In the genomic region with DNA sequence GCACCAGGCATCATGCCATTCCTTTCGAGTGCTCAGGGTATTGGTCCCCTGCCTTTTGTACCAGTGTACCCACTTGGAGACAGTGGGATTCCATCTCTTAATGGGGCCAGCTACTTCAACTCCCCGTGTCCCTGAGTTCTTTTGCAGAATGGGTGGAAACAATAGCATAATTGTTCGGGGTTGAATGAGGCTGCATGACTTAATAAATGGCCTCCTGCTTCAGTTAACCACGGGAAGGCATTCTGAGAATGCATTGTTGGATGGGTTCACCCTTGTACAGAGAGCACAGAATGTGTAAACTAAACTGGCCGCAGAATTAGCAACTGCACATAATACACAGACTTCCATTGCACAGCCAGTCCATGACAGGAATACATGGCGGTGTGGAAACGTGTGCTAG, we compare ENCODE assay signal across 23 mouse cellular contexts.
DNase-seq lines count a peak whose midpoint lies in the region; ATAC-seq and TF ChIP-seq lines count a peak whose summit lies in the region.
"Had no signal": no experiment of that assay in that cellular context is flagged by ENCODE, and none has a peak within 500 bp of the region (broad histone marks: within the 10 kb centered on the region; RNA-seq: fewer than 3 reads in every experiment).

No protein-coding gene starts in this region.

- CTCF ChIA-PET in Patski (lab: Charles Lee): no interaction called here

- H3K4me1 ChIP-seq in heart, postnatal 0 days (ENCODE audit: control insufficient read depth, insufficient read depth): peaks cover 5% of the 10 kb centered on the region; the same call in 1 of the 2 replicates
- H3K4me1 ChIP-seq in heart, embryonic 10.5 days: peaks cover 22% of the 10 kb centered on the region; the same call in 1 of the 2 replicates
- H3K4me1 ChIP-seq: kidney, embryonic 15.5 days had no signal

- no peak overlapping the region for H3K4me3 ChIP-seq in heart, postnatal 0 days (ENCODE audit: low read depth, low read length)
- no peak overlapping the region for H3K4me3 ChIP-seq in heart, embryonic 10.5 days
- no peak overlapping the region for H3K4me3 ChIP-seq in layer of hippocampus, adult 2 months
- H3K4me3 ChIP-seq: forebrain, embryonic 13.5 days; heart, adult 2 months; heart, embryonic 15.5 days; kidney, embryonic 15.5 days; limb, embryonic 13.5 days; liver, embryonic 12.5 days; midbrain, embryonic 12.5 days had no signal

- WGBS in heart, postnatal 0 days: 62% methylated on average over 7 of the region's 7 CpGs
- 78% methylated on average over 7 of the region's 7 CpGs for WGBS in heart, embryonic 10.5 days

- peaks cover 11% of the 10 kb centered on the region; the same call in 1 of the 2 replicates for H3K36me3 ChIP-seq in heart, postnatal 0 days (replicated peaks; ENCODE audit: control insufficient read depth, insufficient read depth, low read length)
- H3K36me3 ChIP-seq in heart, embryonic 10.5 days: peaks cover 2% of the 10 kb centered on the region; the same call in 1 of the 2 replicates
- H3K36me3 ChIP-seq: midbrain, embryonic 12.5 days had no signal

- no peak overlapping the region for H3K4me2 ChIP-seq in heart, postnatal 0 days (ENCODE audit: low read depth, low read length)
- H3K4me2 ChIP-seq: forebrain, embryonic 13.5 days; heart, embryonic 15.5 days; kidney, embryonic 15.5 days; limb, embryonic 13.5 days; liver, embryonic 12.5 days had no signal

- ATAC-seq in heart, postnatal 0 days (ENCODE audit: insufficient read depth, low read depth): no peak
- peak; percentile 38 for ATAC-seq in Patski

- H3K27ac ChIP-seq in heart, postnatal 0 days (ENCODE audit: low read depth): 0 out of 2 replicates have a peak overlapping the region, but pooled peaks have one; percentile 0
- no peak overlapping the region for H3K27ac ChIP-seq in heart, embryonic 10.5 days
- H3K27ac ChIP-seq in layer of hippocampus, adult 2 months: peak overlapping the region; percentile 20; the same call in 1 of the 2 replicates
- H3K27ac ChIP-seq: heart, adult 2 months; heart, embryonic 15.5 days; kidney, embryonic 15.5 days; limb, embryonic 13.5 days; liver, embryonic 12.5 days; midbrain, embryonic 12.5 days had no signal

- H3K9me3 ChIP-seq in heart, postnatal 0 days (replicated peaks; ENCODE audit: control insufficient read depth, low read length): no peaks in the 10 kb centered on the region
- no peaks in the 10 kb centered on the region for H3K9me3 ChIP-seq in heart, embryonic 10.5 days
- H3K9me3 ChIP-seq: heart, embryonic 15.5 days; kidney, embryonic 15.5 days; limb, embryonic 13.5 days; liver, embryonic 12.5 days; midbrain, embryonic 12.5 days had no signal

- DNase-seq in heart, postnatal 0 days (ENCODE audit: low spot score): no peak
- no peak for DNase-seq in heart, embryonic 10.5 days (ENCODE audit: low spot score)
- no peak for DNase-seq in layer of hippocampus, adult 2 months (ENCODE audit: low spot score in 2 of 2)
- DNase-seq in layer of hippocampus, adult 11-12 months (ENCODE audit: low spot score): no peak
- no peak for DNase-seq in Patski (ENCODE audit: low read depth, low spot score)
- DNase-seq in retina, postnatal 1 day: peak; percentile 90
- DNase-seq in adrenal gland, adult 18-20 months (ENCODE audit: low spot score in 2 of 2): no peak
- DNase-seq: adrenal gland, postnatal 25 days; cerebellum, adult 2 months; cerebellum, postnatal 36 days; gastrocnemius, postnatal 36 days; heart, adult 2 months; layer of hippocampus, adult 9-11 months; lung, adult 18-20 months; lung, postnatal 10 days; thymus, adult 18-20 months; thymus, postnatal 36 days had no signal

- TF ChIP-seq CTCF in heart, postnatal 0 days (IDR thresholded peaks at IDR 0.05; ENCODE audit: low read depth): no peak
- TF ChIP-seq CTCF in layer of hippocampus, adult 2 months (conservative IDR thresholded peaks at IDR 0.05): no peak
- no peak for TF ChIP-seq CTCF in Patski (IDR thresholded peaks at IDR 0.05)

- POLR2A ChIA-PET in Patski (lab: Charles Lee): no interaction called here

- no peak overlapping the region for H3K9ac ChIP-seq in heart, postnatal 0 days (replicated peaks; ENCODE audit: low read depth, low read length)
- H3K9ac ChIP-seq: forebrain, embryonic 13.5 days; heart, embryonic 15.5 days; kidney, embryonic 15.5 days; limb, embryonic 13.5 days; liver, embryonic 12.5 days; midbrain, embryonic 12.5 days had no signal

- in situ Hi-C loops in Patski (cut with MboI; ENCODE audit: low pct_unique_long_range_greater_than_20kb): no loop called here

- H3K27me3 ChIP-seq in heart, postnatal 0 days (ENCODE audit: control insufficient read depth, insufficient read depth, low read length): no peaks in the 10 kb centered on the region
- no peaks in the 10 kb centered on the region for H3K27me3 ChIP-seq in heart, embryonic 10.5 days (ENCODE audit: insufficient read depth, poor library complexity, severe bottlenecking)
- H3K27me3 ChIP-seq in Patski: no peaks in the 10 kb centered on the region
- H3K27me3 ChIP-seq: forebrain, embryonic 13.5 days; heart, embryonic 15.5 days; kidney, embryonic 15.5 days; limb, embryonic 13.5 days; liver, embryonic 12.5 days; midbrain, embryonic 12.5 days had no signal

- no peak for TF ChIP-seq EP300 in heart, postnatal 0 days (IDR thresholded peaks at IDR 0.05; ENCODE audit: low read depth)
